Mouse (Mus musculus): ENCODE data around the gene Myo18b.

DNA sequence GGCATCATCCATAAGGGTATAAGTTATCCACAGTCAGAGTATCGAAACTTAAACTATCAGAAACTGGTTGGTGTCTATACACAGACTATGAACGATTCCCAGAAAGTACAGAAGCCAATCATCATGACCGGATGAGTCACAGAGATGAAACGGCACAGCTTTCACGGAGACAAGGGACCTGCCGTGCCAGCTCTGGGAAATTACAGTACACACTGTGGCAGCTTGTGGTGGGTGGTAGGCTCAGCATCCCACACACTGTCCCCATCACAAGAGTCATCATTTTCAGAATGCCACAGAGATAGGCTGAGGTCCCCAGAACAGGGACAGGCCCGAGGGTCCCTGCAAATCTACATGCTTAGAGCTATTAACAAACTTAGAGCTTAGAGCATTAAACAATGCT lies 114.4 kb downstream of the Myo18b start:
- TF ChIP-seq POLR2A (IDR thresholded peaks at IDR 0.05; ENCODE audit: low read depth, low read length) = no peak
- TF ChIP-seq CTCF (IDR thresholded peaks at IDR 0.05; ENCODE audit: borderline replicate concordance, insufficient read depth, low read length) = no peak

All from embryonic fibroblast, embryonic 13.5 days (primary cell).